Mouse (Mus musculus) testis, postnatal 10 days (tissue): Measurements from ENCODE around the gene Cntnap4.
A peak's percentile ranks its signal among the peaks of the same experiment; 100 is the strongest.

Experiments
- DNase-seq: peaks from one replicate; pipeline ENCODE4 v3.0.0; 2021; ENCODE audit warnings: low spot score

Cntnap4 gene

DNA sequence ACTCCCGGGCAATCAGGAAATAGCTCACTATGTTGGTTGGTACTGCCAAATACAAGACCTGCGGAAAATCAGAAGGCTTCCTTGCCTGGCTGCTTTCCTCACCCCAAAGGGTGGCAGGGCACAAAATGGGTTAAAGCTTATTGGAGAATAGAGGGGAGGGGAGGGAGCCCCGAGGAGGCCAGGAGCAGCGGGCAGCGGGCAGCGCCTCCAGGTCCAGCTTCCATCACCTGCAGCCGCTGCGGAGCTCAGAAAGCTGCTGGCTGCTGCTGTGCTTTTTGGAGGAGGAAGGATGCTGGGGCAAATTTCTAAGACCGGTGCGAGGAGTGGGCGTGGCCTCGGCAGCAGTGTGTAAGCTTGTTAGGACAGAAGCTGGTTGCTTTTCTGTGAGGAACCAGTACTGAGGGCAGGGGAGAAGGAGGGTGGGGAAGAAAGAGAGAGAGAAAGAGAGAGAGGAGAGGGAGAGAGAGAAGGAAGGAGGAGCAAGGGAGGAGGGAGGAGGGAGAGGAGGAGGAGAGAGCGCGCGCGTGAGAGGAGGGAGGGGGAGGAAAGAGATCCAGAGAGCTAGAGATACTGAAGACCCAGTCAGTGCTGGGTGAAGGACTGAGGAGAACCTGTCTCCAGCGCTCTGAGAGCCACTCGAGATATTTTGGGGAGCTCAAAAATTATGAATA lies at the start of gene Cntnap4:
Gene Cntnap4, plus strand, starts transcription at position 573 of the 671 bp plus-strand sequence.
- peak; percentile 43 for DNase-seq

DNA sequence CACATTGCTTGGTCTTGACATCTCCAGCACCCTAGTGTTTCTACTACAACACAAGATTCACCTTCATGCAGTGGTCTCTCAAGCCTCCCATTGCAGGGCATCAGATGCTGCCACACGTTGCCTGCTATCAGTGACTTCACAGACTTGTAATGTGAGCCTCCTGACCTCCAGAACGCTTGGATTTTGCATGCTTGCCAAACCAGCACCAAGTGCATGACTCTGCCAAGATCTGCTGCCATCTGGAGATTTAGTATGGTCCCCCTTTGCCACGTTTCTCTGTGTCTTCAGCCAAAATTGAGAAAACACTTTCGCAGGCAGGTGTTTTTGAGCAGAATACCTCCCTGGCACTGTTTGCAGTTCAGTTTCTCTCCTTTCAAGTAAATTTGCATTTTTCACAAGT lies 12.5 kb upstream of the Cntnap4 start:
- no peak for DNase-seq

DNA sequence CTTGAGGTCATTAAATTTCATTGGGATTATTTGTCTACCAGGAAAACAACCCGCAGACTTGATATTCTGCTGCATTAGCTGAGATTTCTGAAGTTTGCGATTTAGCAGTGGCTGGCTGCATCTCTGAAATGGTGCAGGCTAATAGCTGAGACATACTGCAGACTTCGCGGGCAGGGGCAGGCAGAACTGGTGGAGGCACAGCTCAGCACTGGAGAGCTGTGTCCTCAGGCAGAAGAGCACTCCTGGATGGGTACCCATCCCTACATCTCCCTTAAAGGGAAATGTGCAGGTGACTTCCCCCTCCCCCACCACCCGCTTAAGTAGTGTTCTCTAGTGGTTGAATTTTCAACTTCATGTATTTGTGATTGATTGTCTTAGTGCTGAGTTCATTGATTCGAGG lies 698 bp downstream of the Cntnap4 start:
- no peak for DNase-seq

DNA sequence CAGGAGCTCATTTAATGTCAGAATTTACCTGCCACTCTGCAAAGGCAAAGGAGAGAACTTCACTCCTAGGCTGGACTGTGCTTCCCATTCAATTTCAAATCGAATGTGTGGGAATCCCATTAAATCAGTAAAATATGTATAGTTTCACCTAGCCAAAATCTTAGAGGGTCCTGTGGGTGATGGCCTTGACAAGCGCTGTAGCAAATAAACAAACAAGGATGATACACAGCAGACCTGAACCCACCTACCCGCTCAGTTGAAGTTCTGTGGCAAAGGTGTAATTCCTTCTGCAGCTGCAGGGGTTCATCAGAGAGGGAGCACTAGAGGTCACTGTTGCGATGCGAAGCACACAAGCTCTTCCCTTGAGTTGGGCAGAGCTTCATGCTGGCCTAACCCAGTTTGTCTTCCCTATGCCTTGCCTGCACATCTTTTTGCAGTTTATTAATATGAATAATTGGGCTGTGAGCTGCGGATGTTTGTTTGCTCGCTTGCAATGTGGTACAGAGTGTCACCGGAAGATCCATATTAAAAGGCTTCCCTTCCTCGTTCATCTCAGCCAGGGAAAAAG lies 1.6 kb downstream of the Cntnap4 start:
- peak; percentile 42 for DNase-seq

DNA sequence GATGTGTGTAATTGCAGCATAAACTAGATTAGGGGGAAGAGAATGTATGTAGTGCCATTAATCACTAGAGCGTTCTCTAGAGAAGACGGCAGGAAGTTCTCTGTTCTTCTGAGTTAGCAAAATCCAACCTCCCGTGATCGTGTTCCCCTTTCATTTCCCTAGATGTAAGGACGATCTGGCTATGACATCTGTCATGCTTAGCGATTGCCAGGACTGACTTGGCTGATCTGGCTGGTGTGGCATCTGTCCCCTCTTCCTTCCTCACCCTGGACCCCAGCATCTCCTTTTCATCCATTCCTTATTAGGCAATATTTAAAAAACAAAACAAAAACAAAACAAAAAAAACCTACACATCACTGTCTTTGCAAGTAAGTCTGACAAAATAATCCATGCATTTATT lies 11.6 kb downstream of the Cntnap4 start:
- no peak for DNase-seq

DNA sequence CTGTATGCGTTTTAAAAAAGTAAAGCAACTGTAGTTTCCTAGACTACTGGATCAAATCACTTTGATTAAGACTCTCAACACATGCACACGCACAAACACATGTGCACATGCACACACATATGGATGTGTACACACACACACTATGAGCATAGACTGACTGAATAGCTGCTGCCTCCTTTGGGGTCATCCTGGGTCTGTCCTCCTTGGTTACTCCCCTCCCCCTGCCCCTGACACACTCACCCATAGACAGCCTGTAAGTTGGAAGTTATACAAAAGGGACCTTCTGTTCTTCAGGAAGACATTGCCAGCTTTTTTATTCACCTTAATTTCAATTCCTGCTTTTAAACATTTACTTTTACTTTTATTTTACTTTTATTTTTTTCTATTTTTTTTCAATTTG lies 13.6 kb downstream of the Cntnap4 start:
- no peak for DNase-seq

DNA sequence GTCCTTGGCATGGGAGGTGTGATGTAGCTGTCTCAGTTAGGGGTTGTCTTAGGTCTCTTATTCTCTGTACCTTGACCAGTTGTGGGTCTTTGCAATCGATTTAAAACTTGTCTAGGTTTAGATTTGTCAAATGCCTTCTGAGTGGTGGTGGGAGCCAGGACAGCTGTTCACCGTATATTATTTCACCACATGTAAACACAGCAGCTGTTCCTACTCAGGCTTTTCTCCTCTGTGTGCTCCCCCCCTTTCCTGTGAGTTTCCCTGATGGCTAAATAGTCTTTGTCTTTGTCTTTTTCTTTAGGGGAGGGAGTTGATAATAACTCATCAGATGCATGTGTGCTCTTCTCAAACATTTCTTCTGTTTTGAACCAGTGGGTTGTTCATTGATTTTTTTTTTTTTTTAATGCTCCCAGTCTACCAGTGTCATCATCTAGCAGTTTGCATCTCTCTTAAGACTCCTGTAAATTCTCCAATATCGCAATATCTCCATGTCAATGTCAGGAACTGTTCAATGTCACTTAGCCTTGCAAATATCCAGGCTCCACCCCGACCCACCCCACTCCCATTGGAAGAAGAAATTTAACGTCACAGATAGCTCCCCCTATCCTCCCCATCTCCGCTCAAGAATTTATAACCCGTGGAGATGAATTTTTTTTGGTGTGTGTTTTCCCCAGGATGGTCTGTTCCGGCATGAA lies 18.7 kb downstream of the Cntnap4 start:
- no peak for DNase-seq

DNA sequence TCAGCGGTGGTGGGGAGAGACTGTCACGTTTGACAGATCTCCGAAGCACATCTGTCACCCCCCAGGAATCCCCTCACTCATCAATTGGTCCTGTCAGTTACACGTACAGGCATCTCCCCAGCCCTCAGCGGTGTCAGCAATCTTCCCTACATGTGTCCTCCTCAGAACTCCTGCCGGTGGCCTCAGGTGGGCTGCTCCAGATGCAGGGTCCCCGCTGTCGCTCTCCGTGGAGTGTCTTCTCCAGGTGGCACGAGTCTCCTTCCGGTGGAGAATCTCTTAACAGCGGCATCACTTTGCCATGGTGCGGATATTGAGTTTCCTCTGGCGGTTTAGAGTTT lies 19.2 kb downstream of the Cntnap4 start:
- no peak for DNase-seq

DNA sequence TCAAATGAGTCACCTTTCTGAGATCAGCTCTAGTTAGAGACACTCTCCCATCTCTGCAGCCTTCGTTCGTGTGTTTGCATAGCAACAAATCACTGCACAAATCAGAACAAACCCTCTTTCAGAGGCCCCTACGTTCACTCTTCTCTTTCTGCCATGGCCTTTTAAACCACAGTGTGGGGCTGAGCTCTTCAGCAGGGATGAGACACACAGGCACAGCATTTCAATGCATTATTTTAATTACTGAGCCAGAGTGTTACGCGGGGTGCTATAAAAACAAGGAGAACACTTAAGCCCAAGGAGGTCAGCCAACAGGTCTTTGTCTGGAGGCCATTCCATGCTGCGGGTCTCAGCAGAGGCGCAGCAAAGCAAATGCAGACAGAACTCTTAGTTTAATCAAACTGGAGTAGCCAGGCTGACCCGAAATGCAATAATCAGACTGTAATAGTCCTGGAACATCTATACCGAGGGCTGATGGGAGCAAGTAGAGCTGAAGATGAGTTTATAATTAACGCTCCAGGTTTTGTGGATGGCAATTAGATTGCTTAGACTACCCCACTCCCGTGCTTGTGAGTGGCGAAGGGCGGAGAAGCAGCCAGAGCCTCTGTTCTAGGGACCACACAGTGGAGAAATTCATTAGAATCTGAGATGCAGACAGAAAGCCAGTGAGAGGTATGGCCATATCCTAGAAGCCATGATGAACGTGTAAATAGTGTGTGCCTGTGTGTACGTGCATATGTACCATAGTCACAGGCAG lies 26.4 kb downstream of the Cntnap4 start:
- DNase-seq = no peak

DNA sequence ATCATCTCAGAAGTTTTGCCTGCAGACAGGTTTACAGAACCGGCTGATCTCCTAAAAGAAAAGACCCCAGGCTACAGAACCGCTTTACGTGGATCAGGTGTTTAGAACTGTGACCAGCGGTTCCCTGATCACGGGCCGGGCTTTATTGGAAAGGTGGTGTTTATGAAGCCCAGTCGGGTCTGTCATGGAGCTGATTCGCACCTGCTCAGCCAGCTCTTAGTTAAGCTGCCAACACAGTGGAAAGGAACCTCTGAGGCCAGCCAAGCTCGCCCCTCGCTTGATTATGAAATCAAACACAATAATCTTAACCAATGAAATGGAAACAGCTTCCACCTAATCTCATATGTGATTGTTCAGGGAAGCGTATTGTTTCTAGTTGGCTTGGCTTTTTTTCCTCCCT lies 30.1 kb downstream of the Cntnap4 start:
- DNase-seq = no peak

DNA sequence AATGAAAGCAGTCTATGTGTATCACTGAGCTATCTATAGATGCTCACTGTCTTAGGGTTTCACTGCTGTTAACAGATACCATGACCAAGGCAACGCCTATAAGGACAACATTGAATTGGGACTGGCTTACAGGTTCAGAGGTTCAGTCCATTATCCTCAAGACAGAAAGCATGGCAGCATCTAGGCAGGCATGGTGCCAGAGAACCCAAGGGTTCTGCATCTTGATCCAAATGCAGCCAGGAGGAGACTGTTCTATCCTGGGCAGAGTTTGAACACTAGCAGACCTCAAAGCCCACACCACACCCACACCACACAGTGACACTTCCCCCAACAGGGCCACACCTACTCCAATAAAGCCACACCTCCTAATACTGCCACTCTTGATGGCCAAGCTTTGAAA lies 31.3 kb downstream of the Cntnap4 start:
- DNase-seq = no peak

DNA sequence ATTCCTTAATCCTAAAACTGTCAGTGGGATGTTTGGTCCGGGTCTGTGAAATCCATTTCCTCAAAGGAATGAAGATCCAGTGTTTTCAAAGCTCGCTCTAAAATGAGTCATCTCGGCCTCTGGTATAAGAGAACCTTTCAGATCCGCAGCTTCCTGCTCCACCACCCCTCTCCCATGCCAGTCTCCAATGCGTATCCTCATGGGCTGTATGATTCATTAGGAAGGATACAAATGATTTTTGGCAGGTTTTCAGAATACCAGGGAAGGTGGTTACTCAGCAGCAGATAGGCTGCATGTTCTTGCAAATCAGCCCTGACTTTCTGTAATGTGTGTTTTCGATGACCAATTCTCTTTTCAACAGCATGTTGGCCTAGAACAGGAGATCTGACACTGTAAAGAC lies 40.3 kb downstream of the Cntnap4 start:
- no peak for DNase-seq

DNA sequence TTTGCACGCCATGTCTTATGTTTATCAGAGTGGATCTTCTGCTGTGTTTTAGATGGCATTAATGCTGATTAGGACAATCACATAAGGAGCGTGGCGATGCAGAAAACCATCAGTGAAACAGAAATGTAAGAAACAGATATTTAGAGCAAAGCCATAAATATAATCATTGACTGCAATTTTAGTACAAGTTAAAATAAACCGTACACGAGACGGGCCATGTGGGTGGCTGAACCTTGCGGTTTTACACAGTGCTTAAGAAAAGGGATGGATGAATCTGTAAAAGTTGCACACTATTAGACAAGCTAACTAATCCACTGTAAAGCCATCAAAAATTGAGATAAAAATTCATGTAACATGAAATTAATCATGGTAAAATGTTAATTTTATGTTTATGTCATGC lies 58.9 kb downstream of the Cntnap4 start:
- no peak for DNase-seq

DNA sequence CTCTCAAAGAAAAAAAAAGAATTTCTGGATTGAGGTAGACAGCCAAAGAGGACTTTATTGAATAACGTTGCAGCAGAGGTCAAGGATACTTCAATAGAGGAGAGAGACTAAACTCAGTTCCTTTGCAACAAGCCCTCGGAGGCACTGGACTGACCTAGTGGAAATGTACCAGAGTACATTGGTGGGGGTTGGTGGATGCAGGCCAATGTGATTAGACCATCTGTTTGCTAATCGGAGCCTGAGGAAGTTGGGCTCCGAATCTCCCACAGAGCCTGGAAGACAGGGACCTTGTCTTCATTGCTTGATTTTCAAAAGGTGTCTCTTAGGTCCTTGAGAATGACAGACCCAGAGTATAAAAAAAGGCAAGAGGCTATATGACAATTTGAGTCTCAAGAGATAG lies 82.8 kb downstream of the Cntnap4 start:
- DNase-seq = no peak

DNA sequence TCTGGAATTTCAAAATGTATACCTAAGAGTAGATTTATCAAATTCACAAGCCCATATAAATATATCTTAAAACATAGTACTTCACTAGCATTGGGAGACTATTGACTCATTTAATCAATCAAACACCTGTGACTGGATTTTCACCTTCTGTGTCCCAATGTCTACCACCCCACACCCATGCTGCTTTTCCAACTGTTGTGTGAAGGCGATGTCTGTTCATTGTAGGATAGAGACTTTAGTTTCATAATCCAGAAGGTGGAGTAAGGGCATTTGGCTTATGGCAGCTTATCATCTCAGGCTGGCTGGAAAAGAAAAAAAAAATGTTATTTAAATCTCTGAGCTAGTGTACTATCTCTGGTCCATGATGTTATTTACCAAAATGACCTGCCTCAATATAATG lies 83.4 kb downstream of the Cntnap4 start:
- no peak for DNase-seq

DNA sequence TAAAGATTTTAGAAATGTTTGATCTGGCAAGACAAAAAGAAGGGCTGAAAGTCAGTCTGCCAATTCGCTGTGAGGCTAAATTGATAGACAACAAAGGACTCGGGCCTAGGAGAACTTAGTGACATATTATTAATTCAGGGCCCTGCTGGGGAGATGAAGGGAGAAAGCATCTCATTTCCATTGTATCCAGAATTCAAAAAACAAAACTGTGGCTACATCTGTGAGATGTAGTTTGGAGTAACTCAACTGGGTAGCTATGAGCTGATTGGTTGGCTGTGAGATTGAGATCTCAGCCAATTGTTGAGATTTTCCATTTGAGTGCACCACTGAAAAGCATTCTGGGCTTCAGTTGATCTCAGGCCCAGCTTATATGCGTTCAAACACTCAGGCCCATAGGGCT lies 84.2 kb downstream of the Cntnap4 start:
- DNase-seq = no peak

DNA sequence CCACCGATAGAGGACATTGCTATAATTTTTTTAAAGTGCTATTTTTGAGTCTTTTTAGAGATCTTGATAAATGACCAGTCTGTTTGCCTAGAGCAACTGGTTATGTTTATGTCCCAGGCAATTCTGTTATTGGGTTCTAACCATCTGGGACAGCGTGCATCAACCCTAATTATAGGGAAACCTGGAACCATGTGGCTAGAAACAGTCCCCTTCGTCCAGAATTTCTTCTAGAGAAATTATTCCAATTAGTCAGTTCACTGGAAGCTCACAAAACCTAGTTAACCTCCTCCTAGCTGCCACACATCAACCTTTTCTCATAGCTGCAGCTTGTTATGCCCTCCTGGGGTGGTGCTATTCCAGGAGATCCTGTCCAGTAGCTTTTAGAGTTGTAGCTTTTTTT lies 94.2 kb downstream of the Cntnap4 start:
- DNase-seq = no peak

DNA sequence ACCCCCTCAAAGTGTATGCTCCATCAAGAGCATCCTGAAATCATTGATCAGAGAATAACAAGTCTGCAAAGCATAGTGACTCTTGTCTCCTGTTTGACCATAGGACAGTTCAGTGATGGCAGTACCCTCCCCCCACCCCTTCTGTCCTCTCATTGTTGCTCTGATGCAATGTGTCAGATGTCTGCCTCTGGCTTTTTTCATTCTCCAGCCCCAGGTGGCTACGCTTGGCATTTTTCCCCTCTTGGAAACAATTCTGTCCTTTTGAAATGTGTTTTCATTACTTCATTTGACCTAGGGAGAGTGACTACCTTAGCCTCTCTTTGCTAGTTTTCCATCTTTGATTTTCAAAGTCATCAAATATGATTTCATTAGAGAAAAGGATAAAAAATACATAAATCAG lies 104.8 kb downstream of the Cntnap4 start:
- no peak for DNase-seq

DNA sequence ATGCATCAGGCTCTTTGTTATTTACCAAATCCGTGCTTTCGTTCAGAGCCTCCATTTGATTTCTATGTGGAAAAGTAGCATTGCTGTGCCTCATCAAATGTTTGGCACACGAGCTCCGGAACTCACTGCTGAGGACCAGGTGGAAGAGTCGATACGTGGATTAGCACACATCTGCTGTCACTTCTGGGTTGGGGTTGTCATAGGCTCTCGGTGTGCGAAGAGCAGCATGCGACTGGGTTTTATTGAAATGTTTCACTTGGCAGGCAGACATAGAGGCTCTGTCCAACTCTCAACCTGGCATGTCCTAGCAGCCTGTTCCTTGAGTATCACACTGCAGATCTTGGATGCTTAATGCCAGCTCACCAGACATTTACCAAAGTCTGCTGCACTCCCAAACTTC lies 111.9 kb downstream of the Cntnap4 start:
- no peak for DNase-seq

DNA sequence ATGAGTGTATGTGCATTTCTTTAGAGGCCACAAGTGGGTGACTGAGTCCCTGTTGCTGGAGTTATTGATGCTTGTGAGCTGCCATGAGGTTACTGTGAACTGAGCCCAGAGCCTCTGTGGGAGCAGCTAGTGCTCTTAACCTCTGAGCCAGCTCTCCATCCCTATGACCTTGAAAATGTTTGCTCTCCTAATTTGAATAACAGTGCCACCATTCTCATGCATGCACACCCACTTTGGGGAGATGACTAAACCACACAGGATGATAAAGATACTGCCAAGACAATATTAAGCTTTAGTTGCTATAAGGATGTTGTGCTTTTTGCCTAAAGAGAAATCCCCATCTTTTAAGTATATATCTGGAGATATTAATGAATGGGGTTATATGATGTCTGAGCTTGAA lies 125.9 kb downstream of the Cntnap4 start:
- DNase-seq = no peak

DNA sequence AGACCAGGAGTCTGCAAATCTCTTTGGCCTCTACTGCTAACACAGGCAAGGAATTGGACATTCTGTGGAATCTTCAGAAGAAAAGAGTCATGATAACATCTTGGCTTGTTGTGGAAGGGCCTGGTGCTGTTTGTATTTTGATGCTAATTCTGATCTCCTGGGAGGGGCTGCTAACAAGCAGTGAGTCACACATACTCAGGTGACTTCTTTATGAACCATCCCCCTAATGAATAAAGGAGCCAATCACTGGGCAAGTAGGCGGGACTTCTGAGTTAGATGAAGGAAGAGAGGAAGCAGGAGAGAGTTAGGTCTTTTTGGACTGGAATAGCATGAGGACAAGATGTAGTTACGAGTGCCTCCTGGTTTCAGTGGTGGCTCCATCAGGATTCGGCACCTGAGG lies 128.3 kb downstream of the Cntnap4 start:
- DNase-seq = no peak

DNA sequence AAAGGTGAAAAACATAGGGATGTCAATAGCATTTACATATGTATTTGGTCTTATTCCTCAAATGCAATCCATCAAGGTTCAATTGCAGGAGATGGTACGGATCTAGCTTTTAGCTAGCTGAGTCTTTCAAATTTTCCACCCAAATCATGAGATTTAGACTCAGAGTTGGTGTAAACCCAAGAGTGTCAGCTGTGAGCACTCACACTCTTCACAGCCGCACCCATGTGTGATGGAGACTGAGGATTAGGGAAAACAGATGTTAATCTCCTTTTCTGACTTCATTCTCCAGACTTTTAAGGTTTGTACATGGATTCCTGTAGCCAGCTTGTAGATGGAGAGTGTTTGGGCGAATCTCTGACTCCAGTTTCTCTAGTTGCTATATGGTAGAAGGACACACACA lies 147.1 kb downstream of the Cntnap4 start:
- DNase-seq = no peak

DNA sequence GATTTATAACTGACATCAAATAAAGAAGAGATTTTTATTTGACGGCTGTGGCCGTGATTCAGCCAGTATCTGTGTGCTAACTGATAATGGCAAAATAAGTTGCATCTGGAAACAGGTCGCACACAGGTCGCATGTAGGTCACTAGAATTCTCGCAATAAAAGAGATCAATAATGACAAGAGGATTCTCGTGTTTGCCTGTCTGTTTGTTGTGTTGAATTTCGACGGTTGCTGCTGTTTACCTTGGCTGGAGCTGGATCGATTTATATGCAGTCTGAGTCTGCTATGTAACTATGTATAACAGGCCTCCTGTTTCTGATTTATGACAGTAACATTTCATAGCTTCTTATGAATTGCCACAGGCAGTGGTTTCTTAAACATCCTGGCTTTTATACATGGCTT lies 155.1 kb downstream of the Cntnap4 start:
- no peak for DNase-seq
